Mouse (Mus musculus) heart, postnatal 14 days (tissue): Measurements from ENCODE around the gene Vmn1r43. TPM values are rescaled to one million over a fixed set of nuclear protein-coding genes. Genes with fewer than 3 reads are reported as not detected.
"Not testable (repeated sequence)": the region's sequence is repeated elsewhere in the genome, so short reads cannot be mapped to it uniquely, and the experiment has no call there.

Experiments
- DNase-seq, 2 experiments: peaks; one replicate each; pipeline ENCODE4 v3.0.0; 2021 to 2022
- intact Hi-C: fragments of 180-260 bp; cut with DNase I; formaldehyde crosslinking; loops from one replicate; pipeline ENCODE4 v1.15.1; 2025
- long read RNA-seq, 2 experiments: library from polyadenylated mRNA; stranded (forward); transcript quantifications; one replicate each; pipeline ENCODE4 v2.0.0; 2021
- total RNA-seq, 2 experiments: library from RNA; stranded (reverse); gene quantifications; 2 replicates each; pipeline ENCODE4 v1.2.3; 2021

Vmn1r43 gene
- not detected for total RNA-seq
- long read RNA-seq, experiment 1: 0 reads
- long read RNA-seq, experiment 2: 0 reads

DNA sequence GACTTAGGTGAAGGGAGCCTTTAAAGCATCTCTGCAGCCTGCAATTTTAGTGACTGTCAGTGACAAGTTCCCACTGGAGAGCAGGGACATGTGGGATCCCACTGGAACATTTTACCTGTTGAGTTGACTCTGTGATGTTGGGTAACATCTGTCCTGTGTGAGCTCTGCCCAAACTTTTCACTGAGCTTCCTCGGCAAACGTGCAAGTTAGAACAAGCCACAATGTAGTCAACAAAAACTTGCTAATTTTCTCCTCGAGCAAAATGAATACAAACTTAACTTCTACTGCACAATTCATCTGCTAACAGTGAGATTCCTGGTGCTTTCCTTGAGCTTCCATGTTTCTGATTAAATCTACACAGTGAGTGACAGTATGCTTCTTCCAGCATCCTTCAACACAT lies at the start of gene Vmn1r43, which contains the start of gene Vmn1r42:
Vmn1r43 (minus strand) TSS at position 101 of the 400 bp plus-strand sequence.
Vmn1r42 (minus strand) TSS at position 101 of the 400 bp plus-strand sequence.
- intact Hi-C loops, DNase-seq: not testable (repeated sequence)

DNA sequence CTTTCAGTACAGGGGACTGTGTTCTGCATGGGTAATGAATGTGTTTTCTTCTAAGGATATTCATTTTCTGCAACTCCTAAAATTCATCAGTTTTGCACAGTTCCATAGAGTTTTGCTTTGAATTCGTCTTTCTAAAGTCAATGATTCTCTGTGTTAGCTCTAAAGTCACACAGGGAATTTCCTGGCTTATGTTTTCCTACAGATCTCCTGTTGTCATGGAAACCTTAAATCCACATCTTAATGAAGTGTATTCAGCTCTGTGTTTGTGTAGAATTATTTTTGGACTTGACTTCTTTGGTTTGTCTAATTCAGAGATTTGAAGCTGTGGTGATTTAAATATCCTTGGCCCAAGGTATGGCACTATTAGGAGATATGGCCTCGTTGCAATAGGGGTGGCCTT lies 7.6 kb upstream of the Vmn1r43 start:
- intact Hi-C loops: no loop called here
- no peak for DNase-seq

DNA sequence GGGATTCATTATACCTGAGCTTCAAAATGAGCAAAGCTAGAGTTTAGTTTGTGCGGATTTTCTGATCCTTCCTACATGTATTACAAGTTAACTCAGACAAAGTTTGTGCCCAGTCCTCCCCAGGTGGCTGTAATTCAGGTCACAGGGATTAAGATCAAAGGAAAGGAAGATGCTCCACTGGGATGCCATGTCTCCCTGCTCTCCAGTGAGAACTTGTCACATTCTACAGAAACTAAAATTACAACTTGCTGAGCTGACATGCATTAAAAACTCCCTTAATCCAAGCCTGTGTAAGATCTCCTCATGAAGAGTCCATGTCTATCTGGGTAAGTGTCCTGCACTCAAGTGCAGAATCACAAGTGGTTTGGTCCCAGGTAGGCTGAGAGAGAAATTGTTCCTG lies 7.1 kb upstream of the Vmn1r43 start, which contains the start of gene Vmn1r44:
Vmn1r44 (plus strand) TSS at position 301 of the 400 bp plus-strand sequence.
- no peak for DNase-seq
- intact Hi-C loops: no loop called here

DNA sequence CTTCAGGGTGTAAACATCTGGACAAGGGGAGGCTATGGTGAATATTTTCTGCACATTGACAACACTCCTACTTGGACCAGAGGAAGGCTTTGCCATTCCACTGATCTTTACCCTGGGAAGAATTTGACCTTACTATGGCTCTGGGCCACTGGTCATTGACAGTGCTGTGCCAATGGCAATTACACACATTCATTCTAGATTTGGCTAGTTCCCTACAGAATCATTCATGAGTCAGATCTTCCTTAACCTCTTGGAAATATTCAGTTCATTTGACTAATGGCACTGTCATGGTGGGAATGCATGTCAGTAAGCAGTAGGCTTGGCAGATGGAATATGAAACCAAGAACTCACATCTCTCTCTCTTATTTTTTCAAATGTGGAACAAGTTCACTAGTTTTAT lies 4.7 kb upstream of the Vmn1r43 start:
- no peak for DNase-seq
- intact Hi-C loops: no loop called here

DNA sequence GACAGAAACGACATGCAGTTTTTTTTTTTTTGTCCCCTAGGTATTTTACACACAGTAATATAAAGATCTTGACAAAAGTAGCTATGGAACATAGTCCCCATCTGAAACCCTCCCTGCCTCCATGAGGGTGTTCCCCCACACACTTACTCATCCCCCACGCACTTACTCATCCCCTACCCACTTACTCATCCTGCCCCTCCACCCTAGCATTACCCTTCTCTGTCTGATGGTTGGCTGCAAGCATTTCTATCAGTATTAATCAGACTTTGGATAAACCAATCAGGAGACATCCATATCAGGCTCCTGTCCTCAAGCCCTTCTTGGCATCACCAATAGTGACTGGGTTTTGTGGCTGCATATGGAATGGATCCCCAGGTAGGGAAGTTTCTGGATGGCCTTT lies 750 bp upstream of the Vmn1r43 start:
- intact Hi-C loops: no loop called here

DNA sequence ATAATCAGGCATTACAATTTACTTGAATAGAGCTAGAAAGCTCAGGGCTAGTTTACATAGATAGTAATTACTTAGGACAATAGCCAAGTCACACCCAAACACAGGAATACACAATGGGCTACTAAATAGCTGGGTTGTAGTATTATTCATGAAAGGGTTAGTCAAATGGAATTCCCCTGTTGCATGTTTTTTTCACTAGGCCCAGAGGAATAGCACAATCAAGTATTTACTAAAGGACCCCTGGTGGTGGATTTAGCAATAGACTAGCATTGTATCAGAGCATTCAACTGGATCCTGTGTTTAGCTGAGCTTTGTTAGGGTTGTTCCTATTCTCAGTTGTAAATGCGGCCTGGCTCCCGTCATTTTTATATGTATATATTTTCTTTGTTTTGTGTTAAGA lies 8.2 kb downstream of the Vmn1r43 start:
- no peak for DNase-seq
- intact Hi-C loops: no loop called here

More for the DNA sequence above, 750 bp upstream of the Vmn1r43 start:
- DNase-seq: no peak

DNA sequence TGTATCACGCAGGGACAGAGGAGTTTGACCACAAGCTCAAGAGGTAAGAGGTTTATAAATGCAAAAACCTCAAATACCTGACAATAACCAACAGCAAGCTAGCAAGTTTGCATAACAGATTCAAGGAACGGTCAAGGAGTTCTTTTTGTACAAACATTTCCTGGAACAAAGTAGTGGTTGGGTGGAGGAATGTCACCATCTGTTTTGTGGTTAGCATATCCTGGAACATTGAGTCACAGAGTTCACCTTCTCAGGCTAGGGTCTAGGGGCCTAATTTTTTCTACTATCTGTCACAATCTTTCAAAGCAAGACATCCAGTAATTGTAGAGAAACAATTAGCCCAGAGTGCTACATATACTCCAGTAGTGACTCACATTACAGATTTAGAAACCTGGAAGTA lies 8.9 kb downstream of the Vmn1r43 start:
- intact Hi-C loops: no loop called here
- DNase-seq: no peak

DNA sequence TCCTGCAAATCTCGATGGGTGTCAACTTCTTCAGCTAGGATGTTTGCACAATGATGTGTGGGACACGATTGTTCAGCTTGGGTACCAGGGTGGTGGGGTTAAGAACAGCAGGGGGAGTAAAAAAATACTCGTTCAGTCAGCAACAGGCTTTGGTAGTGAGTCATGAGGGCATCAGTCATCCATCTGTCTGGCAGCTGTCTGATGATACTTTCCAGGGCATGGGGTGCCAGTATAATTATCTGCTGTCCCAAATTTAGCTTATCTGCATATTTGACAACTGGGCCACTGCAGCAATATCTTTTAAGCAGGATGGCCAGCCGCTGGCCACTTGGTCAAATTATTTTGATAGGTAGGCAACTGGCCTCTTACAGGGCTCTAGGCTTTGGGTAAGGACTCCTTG lies 12.4 kb downstream of the Vmn1r43 start:
- no peak for DNase-seq
- intact Hi-C loops: no loop called here

DNA sequence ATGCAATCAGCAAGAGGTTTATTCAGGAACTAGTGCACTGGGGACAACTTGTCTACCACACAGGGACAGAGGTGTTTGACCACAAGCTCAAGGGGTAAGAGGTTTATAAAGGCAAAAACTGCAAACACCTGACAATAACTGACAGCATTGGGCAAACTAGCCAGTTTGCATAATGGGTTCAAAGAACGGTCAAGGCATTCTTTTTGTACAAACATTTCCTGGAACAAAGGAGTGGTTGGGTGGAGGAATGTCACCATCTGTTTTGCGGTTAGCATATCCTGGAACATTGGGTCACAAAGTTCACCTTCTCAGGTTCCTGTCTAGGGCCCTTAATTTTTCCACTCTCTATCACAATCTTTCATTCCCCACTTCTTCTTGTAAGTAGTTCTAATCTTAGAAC lies 16.4 kb downstream of the Vmn1r43 start:
- DNase-seq: no peak

DNA sequence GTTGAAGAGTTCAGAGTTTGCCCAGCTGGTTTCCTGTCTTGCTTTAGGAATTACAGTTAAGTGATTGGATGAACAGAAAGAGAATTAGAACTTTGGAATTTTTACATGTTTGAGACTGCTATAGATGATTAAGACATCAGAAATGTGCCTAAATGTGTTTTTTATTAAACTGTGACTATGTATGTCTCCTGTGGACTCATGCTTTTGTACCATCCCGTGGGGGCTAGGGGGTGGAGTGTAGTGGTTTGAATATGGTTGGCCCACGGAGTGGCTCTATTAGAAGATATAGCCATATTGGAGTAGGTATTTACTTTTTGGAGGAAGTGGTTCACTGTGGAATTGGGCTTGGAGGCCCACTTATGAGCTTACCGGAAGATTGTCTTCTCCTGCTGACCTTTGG lies 18.7 kb downstream of the Vmn1r43 start:
- intact Hi-C loops: no loop called here
- DNase-seq: no peak

More for the DNA sequence above, 16.4 kb downstream of the Vmn1r43 start:
- intact Hi-C loops: no loop called here

Other genes with a start within 250 kb of the Vmn1r43 start
- gene Txnrd3, start 232.4 kb downstream of the Vmn1r43 start, total RNA-seq: 10 to 100 TPM; 20.1 to 20.3 TPM
- not detected for gene Vmn1r40, start 168.9 kb downstream of the Vmn1r43 start, total RNA-seq
- gene Vmn1r41, start 135.6 kb downstream of the Vmn1r43 start, total RNA-seq: not detected
- not detected for gene Vmn1r42, start within 50 bp of the Vmn1r43 start, total RNA-seq
- gene Vmn1r44, start 7.2 kb upstream of the Vmn1r43 start, total RNA-seq: not detected
- gene Vmn1r45, start 64.2 kb upstream of the Vmn1r43 start, total RNA-seq: not detected
- not detected for gene Vmn1r46, start 92.9 kb upstream of the Vmn1r43 start, total RNA-seq
- gene Vmn1r47, start 139.7 kb upstream of the Vmn1r43 start, total RNA-seq: not detected
- not detected for gene Vmn1r48, start 160.4 kb upstream of the Vmn1r43 start, total RNA-seq
- gene Vmn1r49, start 202.1 kb upstream of the Vmn1r43 start, total RNA-seq: not detected
- not detected for gene Vmn1r50, start 225.0 kb upstream of the Vmn1r43 start, total RNA-seq
- gene Vmn1r51, start 246.2 kb upstream of the Vmn1r43 start, total RNA-seq: not detected